Mouse (Mus musculus) small intestine, adult 2 months (tissue): ENCODE results near the gene Sufu.

Source experiments
- CTCF ChIP-seq: fragments of 200-500 bp; IDR thresholded peaks from 2 replicates; pipeline ENCODE4 v1.5.1; 2012; ENCODE audit warnings: low read depth, mild to moderate bottlenecking, control low read depth, inconsistent platforms, low read length, moderate library complexity, mixed read lengths; ENCODE audit not compliant: insufficient replicate concordance, insufficient read length; ENCODE audit errors: extremely low read depth
- POLR2A ChIP-seq: fragments of 200-500 bp; IDR thresholded peaks from 2 replicates; pipeline ENCODE4 v1.6.1; 2012; ENCODE audit warnings: low read depth, mild to moderate bottlenecking, control low read depth, inconsistent platforms, low read length, moderate library complexity

DNA sequence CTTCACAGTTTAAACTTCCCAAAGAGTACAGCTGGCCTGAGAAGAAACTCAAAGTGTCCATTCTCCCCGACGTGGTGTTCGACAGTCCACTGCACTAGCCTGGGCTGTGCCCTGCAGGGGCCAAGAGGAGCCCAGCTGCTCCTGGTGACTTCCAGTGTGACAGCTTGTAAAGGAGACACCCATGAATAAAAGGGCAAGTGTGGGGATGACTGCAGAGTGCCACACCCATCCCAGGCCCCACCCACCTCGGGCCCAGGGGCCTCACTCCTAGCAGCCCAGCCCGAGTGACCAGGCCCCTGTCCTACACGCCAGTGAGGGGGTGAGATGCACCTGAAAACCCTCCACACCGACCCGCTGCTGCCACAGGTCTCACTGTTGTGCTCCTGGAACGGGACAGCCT, 89.2 kb downstream of the Sufu start:
- no peak for TF ChIP-seq CTCF
- TF ChIP-seq POLR2A: no peak; the same call in 1 of the 2 replicates
